ENCODE assay signal across 20 mouse cellular contexts in the genomic region with DNA sequence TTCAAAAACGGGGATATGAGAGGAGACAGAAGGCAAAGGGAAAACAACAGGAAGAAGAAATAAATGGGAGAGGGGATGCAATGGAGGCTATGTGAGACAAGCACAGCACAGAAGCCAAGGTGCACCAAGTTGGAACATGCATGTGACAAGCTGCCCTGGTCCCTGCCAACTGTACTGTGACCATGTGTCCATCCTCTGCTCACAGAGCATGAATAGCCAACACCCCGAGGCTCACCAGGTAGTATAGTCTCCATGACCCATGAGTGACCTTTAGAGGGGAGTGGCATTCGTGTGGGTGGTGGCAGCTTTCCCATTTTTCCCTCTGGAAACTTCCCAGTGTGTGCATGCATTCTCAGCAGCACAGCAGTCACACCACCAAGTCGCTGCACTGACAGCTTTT. TPM values are rescaled to one million over a fixed set of nuclear protein-coding genes. Genes with fewer than 3 reads are reported as not detected.
"Had no signal": no experiment of that assay in that cellular context is flagged by ENCODE, and none has a peak within 500 bp of the region (broad histone marks: within the 10 kb centered on the region; RNA-seq: fewer than 3 reads in every experiment).

No protein-coding gene starts in this region.

- H3K4me1 ChIP-seq: liver, embryonic 15.5 days; lung, embryonic 15.5 days; midbrain, embryonic 13.5 days; midbrain, embryonic 15.5 days; neural tube, embryonic 12.5 days; stomach, embryonic 15.5 days had no signal

- H3K27me3 ChIP-seq: liver, embryonic 15.5 days; lung, embryonic 15.5 days; megakaryocyte, embryonic 14.5 days; midbrain, embryonic 13.5 days; midbrain, embryonic 15.5 days; neural tube, embryonic 12.5 days; stomach, embryonic 15.5 days had no signal

- DNase-seq: lung, postnatal 14 days; lung, postnatal 36 days; right cerebral cortex, postnatal 14 days; thymus, adult 2 months; thymus, postnatal 25 days; thymus, postnatal 4 days had no signal

- H3K9me3 ChIP-seq: liver, embryonic 15.5 days; lung, embryonic 15.5 days; megakaryocyte, embryonic 14.5 days; midbrain, embryonic 13.5 days; midbrain, embryonic 15.5 days; neural tube, embryonic 12.5 days; stomach, embryonic 15.5 days had no signal

- ATAC-seq: lung, postnatal 0 days; midbrain, embryonic 13.5 days; midbrain, embryonic 15.5 days had no signal

- H3K9ac ChIP-seq: liver, embryonic 15.5 days; lung, embryonic 15.5 days; midbrain, embryonic 13.5 days; midbrain, embryonic 15.5 days; neural tube, embryonic 12.5 days; stomach, embryonic 15.5 days had no signal

- H3K4me3 ChIP-seq: liver, embryonic 15.5 days; lung, embryonic 15.5 days; megakaryocyte, embryonic 14.5 days; midbrain, embryonic 13.5 days; midbrain, embryonic 15.5 days; neural tube, embryonic 12.5 days; stomach, embryonic 15.5 days had no signal

- H3K4me2 ChIP-seq: liver, embryonic 15.5 days; lung, embryonic 15.5 days; midbrain, embryonic 11.5 days; midbrain, embryonic 13.5 days; midbrain, embryonic 15.5 days; neural tube, embryonic 12.5 days; stomach, embryonic 15.5 days had no signal

- H3K27ac ChIP-seq: liver, embryonic 15.5 days; lung, embryonic 15.5 days; macrophage; midbrain, embryonic 13.5 days; midbrain, embryonic 15.5 days; neural tube, embryonic 12.5 days; stomach, embryonic 15.5 days; stomach, postnatal 0 days had no signal

RNA-seq across cellular contexts. Expression of gene Phlda2, which starts 16.4 kb away (rescaled TPM):
- total RNA-seq: monocyte, adult 5-6 weeks; neutrophil, adult 5-6 weeks had no signal
- polyA plus RNA-seq: macrophage; neural tube, embryonic 14.5 days had no signal

RNA-seq across cellular contexts. Expression of gene Slc22a18, which starts 45.8 kb away (rescaled TPM):
- total RNA-seq: monocyte, adult 5-6 weeks; neutrophil, adult 5-6 weeks had no signal
